Mouse (Mus musculus) ovary, adult 18-20 months (tissue): ENCODE measurements around the gene Zfp52.

Experiments
- DNase-seq: peaks from one replicate; pipeline ENCODE4 v3.0.0; 2022; ENCODE audit warnings: low spot score, mixed read lengths

The Zfp52 gene

GRCm38 (mm10) chr17:21535096-21536001, at the start of gene Zfp52:
Zfp52 (plus strand) TSS chr17:21535539.
- DNase-seq = peak; percentile 55

GRCm38 (mm10) chr17:21488760-21489499, 46.4 kb upstream of the Zfp52 start, which contains the start of gene Zfp53:
Zfp53 (plus strand) TSS chr17:21488998.
- peak; percentile 83 for DNase-seq

DNA sequence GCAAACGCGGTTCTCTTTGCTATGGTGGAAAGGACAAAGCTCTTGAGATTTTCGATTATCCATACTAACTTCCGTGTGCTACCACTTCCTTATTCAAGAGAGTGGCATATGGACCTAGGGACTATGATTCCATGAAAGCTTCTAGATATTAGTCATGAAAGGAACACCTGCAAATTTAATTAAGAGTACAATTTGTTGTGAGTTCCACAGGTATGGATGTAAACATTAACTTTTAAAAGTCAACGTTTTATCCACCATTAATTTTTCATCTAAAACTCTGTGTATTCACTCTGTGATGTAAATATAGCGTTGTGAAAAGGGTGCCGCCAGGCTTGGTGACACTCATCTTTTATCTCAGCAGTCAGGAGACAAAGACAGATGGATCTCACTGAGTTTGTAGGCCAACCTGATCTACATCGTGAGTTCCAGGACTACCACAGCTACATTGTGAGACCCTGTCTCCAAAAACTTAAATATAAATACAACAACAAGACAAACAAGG, 45.8 kb upstream of the Zfp52 start:
- DNase-seq = no peak

- DNase-seq = no peak
These were observed 34.0 kb upstream of the Zfp52 start for GRCm38 (mm10) chr17:21501365-21501764.

GRCm38 (mm10) chr17:21504524-21504923, 30.8 kb upstream of the Zfp52 start:
- DNase-seq = no peak

DNA sequence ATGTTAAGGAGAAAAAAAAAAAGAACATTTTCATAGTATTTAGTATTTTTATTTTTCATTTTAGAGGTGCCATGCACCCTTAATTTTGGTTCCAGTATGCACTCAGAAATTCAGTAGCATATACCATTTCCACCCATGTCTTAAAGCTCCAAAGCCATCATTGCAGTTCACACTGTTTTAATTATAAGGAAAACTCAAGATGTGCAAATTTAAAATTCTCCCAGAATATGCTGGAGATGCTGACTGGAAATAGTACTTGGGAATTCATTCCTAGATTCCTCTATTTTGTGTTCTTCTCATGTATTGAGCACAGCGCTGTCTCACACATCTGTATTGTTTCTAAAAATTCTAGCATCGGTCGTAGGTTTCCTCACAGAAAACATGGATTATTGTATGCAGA, 29.1 kb upstream of the Zfp52 start:
- no peak for DNase-seq

DNA sequence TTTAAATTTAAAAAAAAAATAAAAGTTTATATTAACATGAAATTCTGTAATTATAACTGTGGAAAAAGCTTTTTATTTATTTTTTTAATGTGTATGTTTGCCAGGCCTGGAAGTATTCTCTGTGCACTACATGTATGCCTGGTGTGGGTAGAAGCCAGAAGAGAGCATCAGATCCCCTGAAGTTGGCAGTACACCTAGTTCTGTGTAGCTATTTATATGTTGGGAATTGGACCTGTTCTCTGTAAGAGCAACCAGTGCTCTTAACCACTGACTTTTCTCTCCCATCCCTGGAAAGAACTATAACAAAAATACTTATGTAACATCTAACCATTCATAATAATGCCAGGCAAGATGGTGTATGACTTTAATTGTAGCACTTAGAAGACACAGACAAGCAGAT, 25.6 kb upstream of the Zfp52 start:
- no peak for DNase-seq

- DNase-seq = peak; percentile 47
These were observed 19.8 kb upstream of the Zfp52 start for GRCm38 (mm10) chr17:21515403-21516105.

DNA sequence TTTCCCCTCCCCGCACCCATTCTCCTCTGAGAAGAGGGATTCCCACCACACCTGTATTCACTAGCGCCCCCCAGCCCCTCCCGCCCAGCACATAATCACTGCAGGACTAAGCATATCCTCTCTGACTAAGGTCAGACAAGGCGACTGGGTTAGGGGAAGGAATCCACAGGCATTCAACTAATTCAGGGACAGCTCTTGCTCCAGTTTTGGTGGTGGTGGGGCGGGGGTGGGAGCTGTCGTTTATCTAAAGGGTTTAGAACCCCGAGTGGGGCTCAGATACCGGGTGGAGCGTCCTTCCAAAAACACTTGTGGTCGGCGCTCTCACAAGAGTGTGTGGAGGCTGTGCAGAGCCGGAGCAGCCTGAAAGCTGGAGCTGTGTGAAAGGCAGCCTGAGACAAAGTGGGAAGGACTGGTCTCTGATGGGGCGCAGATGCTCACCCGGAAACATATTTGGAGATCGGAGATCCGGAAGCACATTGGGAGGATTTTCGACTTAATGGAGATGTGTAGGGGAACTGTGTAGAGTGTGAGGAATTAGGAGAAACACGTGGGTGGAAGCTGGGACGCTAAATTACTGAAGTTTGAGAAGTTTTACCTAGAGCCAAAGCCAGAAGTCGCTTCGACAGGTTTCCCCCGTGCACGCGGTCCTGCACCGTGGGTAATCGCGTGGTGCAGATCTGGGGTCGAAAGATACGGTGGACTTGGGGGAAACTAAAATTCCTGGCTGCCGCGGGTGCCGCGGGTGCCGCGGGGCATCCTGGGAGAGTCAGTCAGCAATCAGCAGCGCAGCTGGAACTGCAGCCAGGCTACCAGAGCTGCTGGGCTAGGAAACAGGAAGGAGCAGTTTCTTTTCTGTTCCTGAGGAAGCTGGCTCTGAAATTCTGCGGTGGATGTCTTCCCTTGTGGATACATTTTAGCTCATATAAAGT, 18.9 kb upstream of the Zfp52 start:
- DNase-seq = peak; percentile 60

DNA sequence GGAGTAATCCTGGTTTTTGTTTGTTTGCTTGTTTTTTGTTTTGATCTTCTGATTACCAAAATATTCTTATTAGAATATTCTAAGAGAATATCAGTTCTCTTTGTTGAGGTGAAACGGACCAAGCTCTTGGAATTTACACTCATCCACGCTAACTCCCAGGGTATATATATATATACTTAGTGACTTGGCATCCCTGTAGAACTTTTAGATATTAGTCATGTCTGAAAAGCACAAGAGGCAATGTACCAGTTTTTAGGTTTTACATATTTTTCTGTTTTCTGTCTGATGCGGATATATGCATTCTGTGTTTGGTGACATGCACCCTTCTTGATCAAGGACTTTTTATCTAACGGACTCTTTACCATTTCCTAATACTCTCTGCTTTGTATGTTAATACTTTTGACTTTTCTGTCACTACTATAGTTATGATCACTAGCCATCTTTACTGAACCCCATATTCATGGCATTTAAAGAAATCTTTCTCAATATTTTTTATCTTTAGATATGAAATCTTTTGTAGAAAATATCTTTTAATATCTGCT, 18.1 kb upstream of the Zfp52 start:
- no peak for DNase-seq

DNA sequence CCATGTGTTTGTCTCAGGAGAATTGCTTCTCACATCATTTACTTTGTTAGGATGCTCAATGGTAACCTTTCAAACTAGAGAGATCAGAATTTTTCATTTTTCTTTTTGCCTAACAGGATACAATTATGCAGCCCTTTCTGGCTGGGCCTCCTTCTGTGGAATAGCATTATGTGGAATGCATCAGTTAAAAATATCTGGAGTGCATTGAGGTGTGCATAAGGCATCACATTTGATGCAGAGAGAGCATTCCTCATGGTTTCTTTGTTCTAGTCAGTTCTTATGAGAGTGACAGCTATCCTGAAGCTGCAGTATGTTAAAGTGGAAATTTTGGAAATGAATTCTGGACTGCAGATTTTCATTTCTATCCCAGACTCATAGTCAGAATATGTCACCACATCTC, 9.1 kb upstream of the Zfp52 start:
- no peak for DNase-seq

- no peak for DNase-seq
These were observed 4.6 kb upstream of the Zfp52 start for GRCm38 (mm10) chr17:21530645-21531330.

DNA sequence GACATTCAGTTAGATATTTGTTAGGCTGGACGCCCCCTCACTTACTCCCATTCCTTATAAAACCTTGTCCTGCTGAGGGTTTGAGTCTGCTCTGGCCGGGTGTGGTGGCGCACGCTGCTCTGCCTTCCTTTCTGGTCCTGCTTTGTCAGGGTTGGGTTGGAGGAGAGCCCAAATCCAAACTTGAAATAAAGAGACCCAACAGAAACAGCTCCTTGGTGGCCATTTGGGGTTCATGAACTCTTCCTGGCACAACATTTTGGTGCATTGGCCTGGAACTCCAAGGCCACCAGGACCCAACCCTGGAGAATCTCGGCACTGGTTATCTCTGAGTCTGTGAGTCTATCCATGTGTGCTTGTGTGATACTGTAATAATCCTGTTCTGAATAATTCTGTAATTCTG, 3.7 kb upstream of the Zfp52 start:
- no peak for DNase-seq

DNA sequence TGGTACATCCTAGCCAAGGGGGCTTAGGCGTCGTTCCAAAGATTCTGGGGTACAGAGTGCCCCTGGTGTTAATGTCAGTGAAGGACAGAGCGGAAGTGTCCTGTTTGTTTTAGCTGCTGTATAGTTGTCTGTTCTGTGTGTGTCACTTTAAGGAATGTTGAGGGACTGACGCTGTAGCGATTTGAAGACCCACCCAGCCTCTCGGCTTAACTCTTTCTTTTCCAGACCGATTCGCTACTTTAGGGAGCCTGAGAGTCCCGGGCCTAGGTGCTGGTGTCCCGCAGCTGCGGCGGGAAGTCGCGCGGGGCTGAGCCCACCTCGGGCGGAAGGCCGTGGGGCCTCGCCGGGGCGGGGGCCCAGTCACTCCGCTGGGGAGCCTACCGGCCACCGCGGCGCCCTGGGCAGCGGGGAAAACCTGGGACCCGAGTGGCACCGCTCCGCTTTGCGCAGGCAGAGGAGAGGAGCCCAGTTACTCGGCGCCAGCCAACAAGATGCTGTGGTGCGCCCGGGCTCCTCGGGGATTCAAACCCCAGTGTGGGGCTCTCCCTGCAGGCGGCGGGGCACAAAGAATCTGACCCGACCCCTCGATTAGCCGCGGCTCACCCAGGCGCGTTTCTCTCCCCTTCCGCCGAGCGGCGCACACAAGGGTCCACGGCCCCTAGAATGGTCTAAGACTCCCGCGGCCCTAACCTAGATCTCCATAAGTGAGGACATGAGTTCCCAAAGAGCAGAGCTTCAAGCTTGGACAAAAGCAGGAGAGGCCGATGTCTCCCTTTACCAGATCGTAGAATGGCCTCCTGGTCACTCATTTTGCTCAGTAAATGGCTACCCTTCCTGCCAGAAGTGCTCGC, 3.0 kb upstream of the Zfp52 start:
- DNase-seq = peak; percentile 57

DNA sequence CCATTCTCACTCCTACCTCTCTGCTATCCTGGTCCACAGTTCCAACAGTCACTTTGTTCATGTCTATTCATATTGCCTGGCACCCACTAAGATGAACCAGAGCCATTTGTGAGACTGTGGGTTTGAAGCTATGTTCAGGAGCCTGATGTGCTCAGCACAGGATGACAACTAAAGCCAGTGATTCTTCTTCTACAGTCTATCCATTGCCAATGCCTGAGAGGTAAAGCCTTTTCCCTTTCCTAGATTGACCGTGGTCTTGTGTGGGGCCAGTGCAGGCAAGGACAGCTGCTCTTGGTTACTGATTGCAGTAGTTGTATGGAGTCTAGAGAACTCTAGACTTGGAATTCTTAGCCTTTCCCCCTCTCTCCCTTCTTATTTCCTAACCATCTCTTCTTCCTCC, 1.4 kb upstream of the Zfp52 start:
- no peak for DNase-seq

DNA sequence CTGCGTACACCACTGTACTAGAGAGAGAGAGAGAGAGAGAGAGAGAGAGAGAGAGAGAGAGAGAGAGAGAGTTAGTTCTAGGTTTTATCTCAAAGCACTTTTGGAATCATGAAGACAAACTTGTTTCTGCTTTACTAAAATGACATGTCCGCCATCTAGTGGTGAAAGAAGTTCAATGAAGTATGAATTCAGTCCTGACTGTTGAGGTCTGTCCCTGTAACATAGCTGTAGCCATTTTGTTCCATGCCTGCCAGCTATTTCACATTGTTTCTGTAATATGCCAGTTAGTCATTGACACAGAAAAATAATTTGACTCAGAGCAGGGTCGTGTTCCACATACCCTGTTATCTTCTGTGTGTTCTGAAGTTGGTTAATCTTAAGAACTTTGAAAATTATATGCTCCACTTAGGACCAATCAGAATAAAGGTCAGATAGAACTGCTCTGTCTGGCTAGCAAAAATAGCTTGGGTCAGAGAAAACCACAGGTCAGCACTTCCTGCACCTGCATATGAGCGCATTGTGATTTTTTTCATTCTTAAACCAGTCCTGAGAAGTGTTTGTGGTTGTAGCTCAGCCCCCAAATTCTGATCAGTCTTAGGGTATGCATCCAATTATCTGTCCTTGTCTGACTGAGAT, 761 bp upstream of the Zfp52 start:
- DNase-seq = no peak

DNA sequence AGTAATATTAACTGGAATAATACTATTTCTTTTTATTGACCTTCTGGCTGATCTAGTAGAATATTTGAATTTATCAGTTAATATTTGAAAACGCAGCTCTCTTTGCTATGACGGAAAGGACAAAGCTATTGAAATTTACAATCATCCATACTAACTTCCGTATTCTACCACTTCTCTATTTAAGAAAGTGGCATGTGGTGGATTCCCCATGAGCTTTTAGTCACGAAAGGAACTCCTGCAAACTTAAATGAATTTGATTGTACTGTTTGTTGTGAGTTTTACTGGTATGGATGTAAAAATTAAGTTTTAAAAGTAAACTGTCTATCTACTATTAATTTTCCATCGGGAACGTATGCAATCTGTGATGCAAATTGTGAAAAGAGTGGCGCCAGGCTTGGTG, 757 bp downstream of the Zfp52 start:
- no peak for DNase-seq

DNA sequence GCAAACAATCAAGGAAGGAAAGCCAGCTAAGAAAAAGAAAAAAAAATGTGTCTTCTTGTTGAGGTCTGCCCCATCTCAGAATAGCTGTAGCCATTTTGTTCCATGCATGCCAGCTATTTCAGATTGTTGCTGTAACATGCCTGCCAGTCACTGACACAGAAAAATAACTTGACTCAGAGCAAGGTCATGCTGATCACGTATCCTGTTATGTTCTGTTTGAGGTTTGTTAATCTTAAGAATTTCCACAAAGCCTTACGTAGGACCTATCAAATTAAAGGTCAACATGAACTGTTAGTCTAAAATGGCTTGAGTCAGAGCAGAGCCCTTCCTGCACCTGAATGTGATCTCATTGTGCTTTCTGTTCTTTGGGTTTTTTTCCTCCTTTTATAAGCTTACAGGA, 1.3 kb downstream of the Zfp52 start:
- no peak for DNase-seq

DNA sequence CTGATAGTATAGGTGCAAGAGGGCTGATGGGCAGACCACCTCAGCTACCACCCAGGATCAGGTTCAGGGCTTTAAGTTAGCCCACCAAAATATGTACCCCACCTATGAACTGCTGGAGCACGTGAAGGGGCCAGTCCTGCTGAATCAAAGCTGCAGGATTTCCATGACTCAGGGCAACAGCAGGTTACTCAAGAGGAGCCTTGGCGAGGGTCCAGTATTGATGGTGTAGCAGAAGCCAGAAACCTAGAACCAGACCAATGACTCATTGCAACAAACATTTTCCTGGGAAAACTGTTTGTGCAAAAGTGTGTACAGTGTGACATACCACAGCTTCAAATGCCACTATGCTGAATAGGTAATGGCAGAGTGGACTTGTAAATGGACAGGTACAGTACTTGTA, 22.5 kb downstream of the Zfp52 start:
- DNase-seq = no peak
